Mouse (Mus musculus): ENCODE results near the gene Epn2.

- TF ChIP-seq MYOD1 (IDR thresholded peaks at IDR 0.05; ENCODE audit: control insufficient read depth in 1 of 3, insufficient read length in 2 of 3, low read depth in 2 of 3) = no peak
- no peak for TF ChIP-seq CEBPB (IDR thresholded peaks at IDR 0.05; ENCODE audit: insufficient read depth, poor library complexity, severe bottlenecking)
- no peak for TF ChIP-seq POLR2A (IDR thresholded peaks at IDR 0.05; ENCODE audit: insufficient read length, low read depth)
- no peak for TF ChIP-seq USF1 (IDR thresholded peaks at IDR 0.05; ENCODE audit: low read depth)
These were observed 59.9 kb downstream of the Epn2 start for GRCm38 (mm10) chr11:61519484-61520107.
